Comparison of ENCODE assay signal across 8 mouse cellular contexts in genomic region chr13:47301070-47301469, GRCm38 (mm10).
DNase-seq lines count a peak whose midpoint lies in the region; TF ChIP-seq lines count a peak whose summit lies in the region.
"Had no signal": no experiment of that assay in that cellular context is flagged by ENCODE, and none has a peak within 500 bp of the region (broad histone marks: within the 10 kb centered on the region; RNA-seq: fewer than 3 reads in every experiment).

No protein-coding gene starts in this region.

- H3K4me1 ChIP-seq in kidney, adult 2 months (ENCODE audit: control insufficient read depth, insufficient read depth, low read length): no peaks in the 10 kb centered on the region
- H3K4me1 ChIP-seq in cortical plate, adult 2 months (ENCODE audit: control insufficient read depth, insufficient read depth, low read length): no peaks in the 10 kb centered on the region

- TF ChIP-seq CTCF in kidney, adult 2 months (conservative IDR thresholded peaks at IDR 0.05; ENCODE audit: insufficient read depth, insufficient read length, low read depth, low read length): no peak
- peak; percentile 47; the same call in 1 of the 2 replicates for TF ChIP-seq CTCF in cortical plate, adult 2 months (IDR thresholded peaks at IDR 0.05; ENCODE audit: extremely low read depth, insufficient read depth, low read length)

- H3K4me3 ChIP-seq in kidney, adult 2 months (ENCODE audit: insufficient read depth, low read depth, low read length): no peak overlapping the region
- H3K4me3 ChIP-seq in cortical plate, adult 2 months (ENCODE audit: insufficient read depth, low read length): no peak overlapping the region
- H3K4me3 ChIP-seq: midbrain, embryonic 12.5 days had no signal

- no peaks in the 10 kb centered on the region for H3K27me3 ChIP-seq in kidney, adult 2 months (replicated peaks; ENCODE audit: control insufficient read depth, insufficient read depth, low read length)
- H3K27me3 ChIP-seq: midbrain, embryonic 12.5 days had no signal

- WGBS in kidney, adult 2 months: 57% methylated on average over 3 of the region's 3 CpGs

- intact Hi-C loops in left cerebral cortex, postnatal 4 days (cut with DNase I): loop anchor here (5.0 kb wide), 1 partner anchor 1161 kb away; no protein-coding TSS in a partner anchor

- H3K27ac ChIP-seq in kidney, adult 2 months (ENCODE audit: insufficient read depth, low read depth, low read length): no peak overlapping the region
- H3K27ac ChIP-seq in cortical plate, adult 2 months (ENCODE audit: insufficient read depth, low read length): no peak overlapping the region
- H3K27ac ChIP-seq: midbrain, embryonic 12.5 days had no signal

- H3K36me3 ChIP-seq in kidney, adult 2 months (ENCODE audit: control insufficient read depth, insufficient read depth, low read length): no peaks in the 10 kb centered on the region
- H3K36me3 ChIP-seq: midbrain, embryonic 12.5 days had no signal

- no peak for TF ChIP-seq POLR2A in kidney, adult 2 months (IDR thresholded peaks at IDR 0.05; ENCODE audit: low read depth, low read length)
- TF ChIP-seq POLR2A in cortical plate, adult 2 months (IDR thresholded peaks at IDR 0.05; ENCODE audit: extremely low read depth, insufficient read depth, low read length): no peak

- peak; percentile 8 for DNase-seq in kidney, adult 2 months
- no peak for DNase-seq in kidney, adult 18-20 months
- peak; percentile 32 for DNase-seq in ES-CJ7 (ENCODE audit: low read depth, low spot score)
- peak; percentile 25 for DNase-seq in left cerebral cortex, postnatal 4 days
- DNase-seq in urinary bladder, postnatal 25 days (ENCODE audit: low spot score): no peak
- no peak for DNase-seq in gastrocnemius, postnatal 4 days (ENCODE audit: low spot score in 2 of 2)

Comparison
In these comparisons a context has a peak if more than half of its experiments do, and no peak if none do; other contexts are left out.
1. DNase-seq: peak in kidney, adult 2 months (single experiment), ES-CJ7 (single experiment) and left cerebral cortex, postnatal 4 days (single experiment); none in kidney, adult 18-20 months (single experiment), urinary bladder, postnatal 25 days (single experiment) and gastrocnemius, postnatal 4 days (0 of 2).